Mouse (Mus musculus) myocyte (in vitro differentiated cells): Measurements from ENCODE around the gene Fam81b. TPM values are rescaled to one million over a fixed set of nuclear protein-coding genes. Genes with fewer than 3 reads are reported as not detected.

ENCODE experiments used
- H3K27me3 ChIP-seq: one replicate; pipeline ENCODE4 v1.6.1; 2011; ENCODE audit not compliant: control insufficient read depth, insufficient read depth, insufficient read length
- H3K36me3 ChIP-seq: one replicate; pipeline ENCODE4 v1.6.1; 2011; ENCODE audit not compliant: control insufficient read depth, insufficient read depth
- H3K4me2 ChIP-seq: one replicate; pipeline ENCODE4 v1.6.1; 2011; ENCODE audit warnings: low read depth, control low read depth
- H3K4me3 ChIP-seq: one replicate; pipeline ENCODE4 v1.5.1; 2011; ENCODE audit warnings: mild to moderate bottlenecking, control low read depth, moderate library complexity
- H3K79me2 ChIP-seq: one replicate; pipeline ENCODE4 v1.6.1; 2011; ENCODE audit not compliant: control insufficient read depth, insufficient read depth
- H3ac ChIP-seq: one replicate; pipeline ENCODE4 v1.6.1; 2011; ENCODE audit not compliant: control insufficient read depth, insufficient read length
- CEBPB ChIP-seq: IDR thresholded peaks from 2 replicates; pipeline ENCODE4 v1.6.1; 2011; ENCODE audit warnings: mild to moderate bottlenecking, moderate library complexity; ENCODE audit not compliant: poor library complexity, insufficient read depth, severe bottlenecking
- E2F4 ChIP-seq: IDR thresholded peaks from one replicate; pipeline ENCODE4 v1.6.1; 2011; ENCODE audit warnings: mild to moderate bottlenecking, control low read depth, moderate library complexity; ENCODE audit not compliant: insufficient read depth
- MAX ChIP-seq: IDR thresholded peaks from one replicate; pipeline ENCODE4 v1.6.1; 2011; ENCODE audit warnings: low read depth, mild to moderate bottlenecking, control low read depth
- MYOD1 ChIP-seq, 3 experiments: IDR thresholded peaks; one replicate each; pipeline ENCODE4 v1.6.1; 2011; ENCODE audit warnings: control low read depth in 2 of 3, low read depth in 2 of 3, mild to moderate bottlenecking in 2 of 3, moderate library complexity in 1 of 3; ENCODE audit not compliant: insufficient read length in 2 of 3, control insufficient read depth in 1 of 3
- MYOG ChIP-seq, 3 experiments: IDR thresholded peaks; one replicate each; pipeline ENCODE4 v1.6.1; 2011; ENCODE audit warnings: control low read depth in 2 of 3, low read depth in 2 of 3, mild to moderate bottlenecking in 2 of 3; ENCODE audit not compliant: insufficient read length in 2 of 3, control insufficient read depth in 1 of 3, insufficient read depth in 1 of 3
- POLR2A ChIP-seq: IDR thresholded peaks from one replicate; pipeline ENCODE4 v1.6.1; 2011; ENCODE audit warnings: low read depth, mild to moderate bottlenecking, control low read depth, moderate library complexity; ENCODE audit not compliant: insufficient read length
- POLR2AphosphoS2 ChIP-seq: IDR thresholded peaks from one replicate; pipeline ENCODE4 v1.6.1; 2011; ENCODE audit warnings: low read depth, control low read depth; ENCODE audit not compliant: insufficient read length
- REST ChIP-seq: IDR thresholded peaks from one replicate; pipeline ENCODE4 v1.6.1; 2011; ENCODE audit warnings: mild to moderate bottlenecking, control low read depth, moderate library complexity; ENCODE audit not compliant: insufficient read depth, insufficient read length
- SRF ChIP-seq: IDR thresholded peaks from one replicate; pipeline ENCODE4 v1.6.1; 2011; ENCODE audit warnings: low read depth; ENCODE audit not compliant: control insufficient read depth, insufficient read length
- TCF12 ChIP-seq: IDR thresholded peaks from one replicate; pipeline ENCODE4 v1.6.1; 2011; ENCODE audit warnings: mild to moderate bottlenecking, control low read depth; ENCODE audit not compliant: poor library complexity, insufficient read depth, severe bottlenecking
- TCF3 ChIP-seq: IDR thresholded peaks from one replicate; pipeline ENCODE4 v1.6.1; 2011; ENCODE audit warnings: low read depth, control low read depth; ENCODE audit not compliant: insufficient read length
- USF1 ChIP-seq: IDR thresholded peaks from one replicate; pipeline ENCODE4 v1.6.1; 2011; ENCODE audit warnings: low read depth, mild to moderate bottlenecking, control low read depth, moderate library complexity
- polyA plus RNA-seq: library from polyadenylated mRNA; unstranded; fragments of >200 nt; fragmentation: generic; extraction: Trizol; gene quantifications from one replicate; pipeline ENCODE4 v1.2.1, GENCODE M21; 2012; ENCODE audit warnings: missing spikeins

Fam81b gene
- polyA plus RNA-seq, 1 experiment, result not detected

DNA sequence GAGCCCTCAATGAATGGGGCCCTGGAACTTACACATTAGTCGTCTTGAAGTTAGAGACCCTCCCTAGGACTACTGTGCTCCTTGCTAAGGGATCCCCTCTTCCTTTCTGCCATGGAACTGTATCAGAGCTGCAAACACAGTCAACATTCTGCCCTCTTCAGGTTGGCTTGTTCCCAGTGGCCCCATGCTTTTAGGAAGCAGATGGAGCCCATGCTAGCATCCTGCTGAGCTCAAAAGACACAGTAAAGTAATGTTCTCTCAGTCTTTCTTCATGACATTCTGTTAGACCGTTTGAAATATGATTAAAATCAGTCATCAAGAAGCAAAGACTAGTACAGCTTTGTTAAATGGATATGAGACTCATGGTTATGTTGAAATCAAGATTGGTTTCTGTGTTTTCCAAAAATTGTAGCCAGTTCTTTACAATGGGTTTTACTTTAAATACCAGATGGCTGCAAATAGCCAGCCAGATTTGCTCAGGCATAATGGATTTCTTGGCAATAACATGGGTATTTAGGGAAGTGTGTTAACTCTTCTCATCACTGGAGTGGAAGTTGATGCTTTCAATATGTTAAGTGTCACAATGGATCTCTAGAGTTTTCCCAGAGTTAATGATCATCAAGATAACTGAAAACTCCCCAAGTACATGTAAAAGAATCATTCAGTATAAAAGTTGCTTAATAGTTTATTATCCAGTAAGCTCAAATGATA, 938 bp upstream of the Fam81b start:
- H3K36me3 ChIP-seq, result no peaks in the 10 kb centered on the region
- no peaks in the 10 kb centered on the region for H3K27me3 ChIP-seq
- H3K79me2 ChIP-seq, result no peaks in the 10 kb centered on the region
- H3ac ChIP-seq, result no peak overlapping the region
- no peak overlapping the region for H3K4me3 ChIP-seq
- TF ChIP-seq E2F4 (no peak), MAX (no peak), MYOG (IDR thresholded peaks at IDR 0.05; ENCODE audit: control insufficient read depth in 1 of 3, insufficient read depth in 1 of 3, insufficient read length in 2 of 3, low read depth in 2 of 3) (no peak), POLR2A (no peak), POLR2AphosphoS2 (no peak), CEBPB (no peak), MYOD1 (IDR thresholded peaks at IDR 0.05; ENCODE audit: control insufficient read depth in 1 of 3, insufficient read length in 2 of 3, low read depth in 2 of 3) (no peak)
- no peak overlapping the region for H3K4me2 ChIP-seq

DNA sequence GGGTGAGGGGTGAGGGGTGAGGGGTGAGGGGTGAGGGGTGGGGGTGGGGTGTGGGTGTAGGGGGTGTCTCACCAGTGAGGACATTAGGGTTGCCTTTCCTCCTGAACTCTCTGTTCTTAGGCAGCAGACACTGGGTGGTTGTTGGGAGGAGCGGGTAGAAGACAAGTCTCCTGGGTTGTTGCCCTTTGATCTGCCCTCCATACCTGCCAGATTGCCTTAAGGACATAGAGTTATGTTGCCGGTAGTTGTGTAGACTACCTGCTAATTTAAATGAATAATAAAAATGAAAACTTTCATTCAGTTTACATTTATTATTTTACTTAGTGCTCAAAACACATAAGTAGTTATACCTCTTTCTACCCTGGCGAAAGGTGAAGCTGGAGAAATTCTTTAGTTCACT, 369 bp upstream of the Fam81b start:
- TF ChIP-seq USF1, result no peak
- TF ChIP-seq CEBPB, result no peak
- TF ChIP-seq MYOD1 (IDR thresholded peaks at IDR 0.05; ENCODE audit: control insufficient read depth in 1 of 3, insufficient read length in 2 of 3, low read depth in 2 of 3), result no peak
- no peak for TF ChIP-seq TCF3
- TF ChIP-seq SRF, result no peak
- TF ChIP-seq MAX, result no peak
- no peak for TF ChIP-seq E2F4
- no peak for TF ChIP-seq REST
- no peak for TF ChIP-seq MYOG (IDR thresholded peaks at IDR 0.05; ENCODE audit: control insufficient read depth in 1 of 3, insufficient read depth in 1 of 3, insufficient read length in 2 of 3, low read depth in 2 of 3)
- TF ChIP-seq POLR2A, result no peak
- no peak for TF ChIP-seq TCF12
- no peak for TF ChIP-seq POLR2AphosphoS2
- H3K79me2 ChIP-seq, result no peaks in the 10 kb centered on the region
- H3K27me3 ChIP-seq, result no peaks in the 10 kb centered on the region
- no peak overlapping the region for H3K4me2 ChIP-seq
- H3ac ChIP-seq, result no peak overlapping the region
- H3K36me3 ChIP-seq, result no peaks in the 10 kb centered on the region
- H3K4me3 ChIP-seq, result no peak overlapping the region

DNA sequence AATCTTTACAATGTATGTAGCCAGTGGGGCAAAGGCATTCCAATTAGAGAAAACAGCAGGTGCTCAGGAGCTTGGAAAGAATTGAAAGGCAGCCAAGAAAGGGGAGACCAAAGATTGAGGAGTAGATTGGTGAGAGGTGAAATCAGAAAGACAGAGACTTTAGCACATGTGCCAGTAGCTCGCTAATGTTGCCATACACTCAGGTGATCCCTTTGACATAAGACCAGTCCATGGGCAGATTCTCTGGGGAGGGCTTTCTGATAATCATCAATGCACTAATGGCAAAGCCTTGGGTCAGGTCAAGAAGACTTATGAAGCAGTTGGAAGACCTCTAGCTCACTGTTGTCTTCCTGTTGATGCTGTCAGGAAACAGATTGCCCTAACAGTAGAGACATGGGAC, 671 bp downstream of the Fam81b start:
- H3K27me3 ChIP-seq, result no peaks in the 10 kb centered on the region
- no peak overlapping the region for H3K4me3 ChIP-seq
- H3K4me2 ChIP-seq, result no peak overlapping the region
- H3K36me3 ChIP-seq, result no peaks in the 10 kb centered on the region
- H3ac ChIP-seq, result no peak overlapping the region
- H3K79me2 ChIP-seq, result no peaks in the 10 kb centered on the region
- TF ChIP-seq E2F4 (no peak), MYOG (IDR thresholded peaks at IDR 0.05; ENCODE audit: control insufficient read depth in 1 of 3, insufficient read depth in 1 of 3, insufficient read length in 2 of 3, low read depth in 2 of 3) (no peak), MAX (no peak), TCF3 (no peak), POLR2A (no peak), REST (no peak), SRF (no peak), MYOD1 (IDR thresholded peaks at IDR 0.05; ENCODE audit: control insufficient read depth in 1 of 3, insufficient read length in 2 of 3, low read depth in 2 of 3) (no peak), USF1 (no peak), CEBPB (no peak), TCF12 (no peak), POLR2AphosphoS2 (no peak)

DNA sequence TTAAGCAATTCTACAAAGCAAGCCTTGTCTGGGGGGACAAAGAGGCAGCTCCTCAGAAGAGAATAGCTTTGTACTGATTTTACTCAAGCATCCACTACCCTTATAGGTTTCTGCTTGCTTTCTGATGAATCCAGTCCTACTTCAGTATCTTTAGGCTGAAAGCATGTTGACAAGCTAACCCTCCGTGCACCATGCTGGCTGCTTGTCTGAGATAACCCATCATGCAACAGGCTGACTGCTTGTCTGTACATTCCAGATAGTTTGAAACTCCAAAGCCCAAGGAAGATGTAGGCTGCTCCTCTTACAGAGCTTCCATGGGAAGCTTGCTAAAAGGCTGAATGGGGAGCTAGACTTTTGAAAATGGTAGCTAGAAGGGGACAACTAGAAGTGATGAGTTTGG, 1.7 kb downstream of the Fam81b start:
- Histone ChIP-seq H3K4me2 (no peak overlapping the region), H3K27me3 (no peaks in the 10 kb centered on the region), H3K4me3 (no peak overlapping the region), H3K79me2 (no peaks in the 10 kb centered on the region), H3ac (no peak overlapping the region), H3K36me3 (no peaks in the 10 kb centered on the region)
- TF ChIP-seq POLR2A (no peak), TCF12 (no peak), SRF (no peak), E2F4 (no peak), MYOD1 (IDR thresholded peaks at IDR 0.05; ENCODE audit: control insufficient read depth in 1 of 3, insufficient read length in 2 of 3, low read depth in 2 of 3) (no peak), REST (no peak), MYOG (IDR thresholded peaks at IDR 0.05; ENCODE audit: control insufficient read depth in 1 of 3, insufficient read depth in 1 of 3, insufficient read length in 2 of 3, low read depth in 2 of 3) (no peak), CEBPB (no peak), MAX (no peak), POLR2AphosphoS2 (no peak), TCF3 (no peak), USF1 (no peak)
